Mouse (Mus musculus) 3134 (cell line): ENCODE measurements around the gene Rab10.
A peak's percentile ranks its signal among the peaks of the same experiment; 100 is the strongest.

Experiments
- DNase-seq: peaks from one replicate; pipeline ENCODE4 v3.0.0-alpha.2; 2011; ENCODE audit warnings: low spot score; ENCODE audit not compliant: insufficient read length; ENCODE audit errors: extremely low read depth

The Rab10 gene

DNA sequence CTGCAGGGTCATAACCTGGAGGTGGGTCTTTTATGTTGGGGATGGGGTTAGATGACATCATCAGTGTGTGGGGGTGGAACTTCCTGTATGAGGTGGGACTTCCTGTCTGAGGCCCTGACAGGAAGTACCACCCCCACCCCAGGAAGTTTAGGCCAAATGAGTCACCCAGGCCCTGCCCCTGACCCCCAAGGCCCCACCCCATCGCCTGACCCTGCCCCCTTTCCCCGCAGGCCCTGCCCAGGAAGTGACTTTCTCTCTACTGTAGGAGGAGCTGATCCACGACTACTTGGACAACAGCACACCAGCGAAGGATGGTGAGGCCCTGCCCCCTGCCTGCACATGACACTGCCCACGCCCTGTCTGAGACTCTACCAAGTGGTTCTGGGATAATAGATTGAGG lies 72.0 kb downstream of the Rab10 start:
- DNase-seq, result no peak

DNA sequence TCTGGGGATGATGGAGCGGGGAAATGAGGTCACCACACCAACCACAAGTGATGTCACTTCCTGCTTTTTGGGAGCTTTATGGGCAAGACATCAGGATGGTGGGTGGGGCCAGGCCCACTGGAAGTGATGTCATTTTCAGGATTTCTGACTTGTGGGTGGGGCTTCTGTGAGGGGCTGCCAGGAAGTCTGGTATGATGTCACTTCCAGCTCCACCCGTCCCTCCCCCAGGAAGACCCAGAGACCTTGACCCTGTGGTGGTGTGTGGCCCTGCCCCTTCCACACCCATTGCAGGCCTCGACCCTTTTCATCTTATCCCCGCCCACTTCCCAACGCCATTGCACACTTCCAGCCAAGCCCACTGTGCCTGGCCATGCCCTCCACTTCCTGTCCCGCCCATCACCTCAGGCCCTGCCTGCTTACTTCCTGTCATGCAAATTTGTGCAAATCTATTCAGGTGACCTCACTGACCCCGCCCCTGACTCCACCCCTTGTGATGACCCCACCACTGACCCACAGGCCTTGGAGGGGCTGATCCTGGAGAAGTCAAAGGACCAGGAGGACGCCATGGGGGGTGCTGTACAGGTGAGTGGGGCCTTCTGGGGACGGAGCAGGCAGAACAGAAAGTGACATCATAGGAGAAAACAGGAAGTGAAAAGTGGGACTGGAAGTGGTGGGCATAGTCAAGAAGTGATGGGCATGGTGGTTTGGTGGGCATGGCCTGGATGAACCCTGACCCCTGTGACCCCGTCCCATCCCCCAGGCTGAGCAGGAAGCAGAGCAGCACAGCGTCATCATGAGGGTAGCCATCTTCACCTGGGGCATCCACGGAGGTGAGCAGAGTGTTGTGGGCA lies 72.7 kb downstream of the Rab10 start:
- DNase-seq, result no peak

DNA sequence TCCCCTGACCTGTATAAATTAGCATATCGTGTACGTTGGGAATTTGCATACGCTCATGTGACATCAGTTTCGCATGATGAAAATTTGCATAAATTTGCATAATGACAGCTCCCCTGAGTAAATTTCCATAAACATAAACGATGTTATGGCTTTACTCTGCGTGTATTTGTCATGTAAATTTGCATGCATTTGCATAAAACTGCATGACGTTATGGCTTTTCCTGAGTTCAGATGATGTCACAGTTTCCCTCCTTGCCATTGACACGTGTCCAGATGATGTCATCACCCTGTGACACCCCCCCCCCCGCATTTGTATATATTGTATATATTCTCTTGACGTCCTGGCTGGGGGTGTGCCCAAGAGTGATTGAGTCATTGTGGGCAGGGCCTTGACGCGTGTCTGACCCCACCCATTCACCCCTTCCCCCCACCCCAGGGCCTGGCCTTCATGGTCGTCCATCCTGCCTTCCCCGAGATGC lies 73.6 kb downstream of the Rab10 start:
- DNase-seq, result no peak

DNA sequence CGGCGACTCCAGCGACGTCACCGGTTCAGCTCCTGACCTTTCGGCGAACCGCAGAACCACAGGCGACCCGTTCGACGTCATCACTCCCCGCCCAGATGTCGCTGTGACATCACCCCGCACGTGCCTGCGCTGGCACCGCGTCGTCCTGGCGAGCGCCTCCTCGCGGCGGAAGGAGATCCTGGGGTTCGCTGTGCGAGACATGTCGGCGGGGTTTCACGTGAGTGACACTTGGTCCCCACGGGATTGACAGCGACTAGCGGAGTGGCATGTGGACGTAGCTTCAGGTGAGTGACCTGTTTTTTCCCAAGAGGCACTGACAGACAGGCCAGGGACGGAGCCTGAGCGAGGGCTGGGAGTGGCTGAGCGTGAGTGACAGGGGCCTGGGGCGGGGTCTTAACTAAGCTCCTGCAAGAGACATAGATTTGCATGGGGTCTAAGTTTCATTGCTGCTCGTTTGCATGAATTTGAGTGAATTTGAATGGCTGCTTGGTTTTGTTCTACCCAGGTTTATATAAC lies 74.1 kb downstream of the Rab10 start:
- peak; percentile 75 for DNase-seq

DNA sequence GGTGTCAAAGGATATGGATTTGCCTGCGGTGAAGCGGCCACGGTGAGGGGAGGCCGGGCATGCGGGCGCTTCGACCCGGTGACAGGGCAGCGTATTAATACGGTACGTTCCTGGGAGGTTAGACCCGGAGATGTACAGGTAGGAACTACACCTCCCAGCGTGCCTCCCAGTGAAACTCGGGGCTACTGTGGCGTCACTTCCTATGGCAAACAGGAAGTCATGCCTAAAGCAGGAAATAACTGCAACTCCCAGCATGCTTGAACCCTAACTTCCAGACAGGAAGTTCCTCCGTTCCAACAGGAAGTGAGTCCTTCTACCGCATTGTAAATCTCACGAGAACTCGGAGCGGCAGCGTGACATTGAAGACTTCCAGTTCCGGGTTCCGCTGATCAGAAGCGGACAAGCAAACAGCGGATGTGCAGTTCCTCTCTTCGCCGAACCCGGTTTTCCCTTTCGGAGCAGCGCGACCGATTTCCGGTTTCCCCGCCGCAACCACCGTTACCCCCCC lies 74.6 kb downstream of the Rab10 start:
- no peak for DNase-seq

DNA sequence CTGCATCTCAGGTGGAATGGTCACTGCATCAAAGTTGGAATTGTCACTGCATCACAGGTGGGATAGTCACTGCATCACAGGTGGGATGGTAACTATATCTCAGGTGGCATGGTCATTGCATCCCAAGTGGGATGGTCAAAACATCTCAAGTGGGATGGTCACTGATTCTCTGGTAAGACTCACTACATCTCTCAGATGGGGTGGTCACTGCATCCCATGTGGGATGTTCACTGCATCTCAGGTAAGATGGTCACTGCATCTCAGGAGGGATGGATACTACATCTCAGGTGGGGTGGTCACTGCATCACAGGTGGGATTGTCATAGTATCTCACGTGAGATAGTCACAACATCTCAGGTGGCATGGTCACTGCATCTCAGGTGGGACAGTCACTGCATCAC lies 75.7 kb downstream of the Rab10 start:
- DNase-seq, result no peak

DNA sequence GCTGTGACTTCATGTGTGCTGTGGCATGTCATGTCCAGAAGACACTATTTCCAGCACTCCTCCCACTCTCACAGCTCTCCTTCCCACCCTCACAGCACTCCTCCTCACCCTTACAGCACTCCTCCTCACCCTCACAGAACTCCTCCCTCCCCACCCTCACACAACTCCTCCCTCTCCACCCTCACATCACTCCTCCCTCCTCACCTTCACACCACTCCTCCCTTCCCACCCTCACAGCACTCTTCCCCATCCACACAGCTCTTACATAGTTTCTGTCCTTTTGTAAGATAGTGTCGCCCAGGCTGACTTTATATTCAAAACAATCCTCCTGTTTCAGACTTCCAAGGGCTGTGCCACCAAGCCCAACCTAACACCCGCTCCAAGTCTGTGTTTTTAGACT lies 86.4 kb downstream of the Rab10 start:
- no peak for DNase-seq

DNA sequence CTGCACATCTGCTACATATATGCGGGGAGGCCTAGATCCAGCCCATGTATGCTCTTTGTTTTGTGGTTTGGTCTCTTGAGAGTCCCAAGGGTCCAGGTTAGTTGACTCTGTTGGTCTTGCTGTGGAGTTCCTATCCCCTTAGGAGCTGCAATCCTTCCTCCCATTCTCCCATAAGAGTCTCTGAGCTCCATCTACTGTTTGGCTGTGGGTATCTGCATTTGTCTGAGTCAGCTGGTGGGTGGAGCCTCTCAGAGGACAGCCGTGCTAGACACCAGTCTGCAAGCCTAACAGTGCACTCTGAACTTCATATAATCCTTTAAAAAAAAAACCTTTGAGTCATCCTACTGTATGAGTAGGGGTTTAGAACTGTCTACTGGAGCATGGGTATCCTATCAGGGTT lies 99.6 kb downstream of the Rab10 start:
- DNase-seq, result no peak

DNA sequence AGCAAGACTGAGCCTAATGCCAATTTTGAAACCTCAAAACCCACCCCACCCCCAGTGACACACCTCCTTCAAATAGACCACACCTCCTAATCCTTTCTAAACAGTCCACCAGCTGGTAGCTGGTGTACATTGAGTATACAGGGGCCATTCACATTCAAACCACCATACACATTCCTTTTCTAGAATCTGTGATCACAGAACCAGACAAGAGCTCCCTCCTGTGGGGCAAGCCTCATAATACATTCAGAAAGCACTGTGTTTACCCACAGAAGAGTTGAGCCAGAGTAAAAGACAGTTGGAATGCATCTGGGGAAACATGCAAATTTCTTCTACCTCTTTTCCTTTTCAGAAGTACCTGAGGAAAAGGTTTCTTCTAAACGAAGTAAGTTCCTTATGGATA lies 100.6 kb downstream of the Rab10 start:
- no peak for DNase-seq
